Mouse (Mus musculus) hindlimb bud, embryonic 11.5 days (tissue): ENCODE measurements around the gene Etv4.

Source experiments
- DNase-seq: peaks from one replicate; pipeline ENCODE4 v3.0.0-alpha.2; 2012; ENCODE audit warnings: low read depth, low spot score; ENCODE audit errors: extremely low spot score

The Etv4 gene

GRCm38 (mm10) chr11:101725043-101725442 lies 60.1 kb downstream of the Etv4 start:
- DNase-seq: no peak

- DNase-seq: no peak
Observed at GRCm38 (mm10) chr11:101719986-101720520, 65.1 kb downstream of the Etv4 start.
